Mouse (Mus musculus) embryonic fibroblast, embryonic 13.5 days (primary cell): ENCODE measurements around the gene Ppp1r16b.

Experiments
- CTCF ChIP-seq: IDR thresholded peaks from 2 replicates; pipeline ENCODE4 v1.5.1; 2011; ENCODE audit warnings: mild to moderate bottlenecking, control low read depth, low read length, moderate library complexity, borderline replicate concordance; ENCODE audit not compliant: insufficient read depth
- POLR2A ChIP-seq: IDR thresholded peaks from 2 replicates; pipeline ENCODE4 v1.6.1; 2011; ENCODE audit warnings: low read depth, mild to moderate bottlenecking, control low read depth, low read length, moderate library complexity

GRCm38 (mm10) chr2:158615702-158616101, 49.5 kb upstream of the Ppp1r16b start:
- TF ChIP-seq CTCF (no peak), POLR2A (no peak)
